Mouse (Mus musculus) olfactory bulb, adult 2 months (tissue): ENCODE measurements at regions not wholly inside any gene's neighbourhood (a gene's known extent, or its start where the extent isn't known, plus 50 kb on each side); places are given as distances from the start of the nearest gene placed in this dataset.
"Not testable (repeated sequence)": the region's sequence is repeated elsewhere in the genome, so short reads cannot be mapped to it uniquely, and the experiment has no call there.

Source experiments
- CTCF ChIP-seq: fragments of 200-500 bp; IDR thresholded peaks from 2 replicates; pipeline ENCODE4 v1.5.1; 2012; ENCODE audit warnings: low read depth, mild to moderate bottlenecking, low read length, moderate library complexity; ENCODE audit not compliant: insufficient read depth
- POLR2A ChIP-seq: fragments of 200-500 bp; IDR thresholded peaks from 2 replicates; pipeline ENCODE4 v1.6.1; 2012; ENCODE audit warnings: mild to moderate bottlenecking, low read depth, low read length, moderate library complexity; ENCODE audit not compliant: insufficient read depth

GRCm38 (mm10) chr1:164742897-164743296 is 53.5 kb upstream of the Dpt start:
- not testable (repeated sequence) for TF ChIP-seq POLR2A, CTCF
